Mouse (Mus musculus) embryonic facial prominence, embryonic 13.5 days (tissue): ENCODE measurements around the gene Tbc1d2. TPM values are rescaled to one million over a fixed set of nuclear protein-coding genes. Genes with fewer than 3 reads are reported as not detected.
"Not testable (repeated sequence)": the region's sequence is repeated elsewhere in the genome, so short reads cannot be mapped to it uniquely, and the experiment has no call there.

ENCODE experiments used
- ATAC-seq: fragments of 200-750 bp; cut with Nextera tagmentation; 2 replicates; pipeline ENCODE4 v1.8.0; 2017; ENCODE audit warnings: low read depth; ENCODE audit not compliant: insufficient number of reproducible peaks, insufficient read depth, low FRiP score, low TSS enrichment
- H3K27ac ChIP-seq: fragments of 300-500 bp; sonication (generic); 2 replicates; pipeline ENCODE4 v1.5.1; 2015; ENCODE audit warnings: moderate library complexity, mild to moderate bottlenecking, inconsistent platforms
- H3K27me3 ChIP-seq: fragments of 300-500 bp; sonication (generic); 2 replicates; pipeline ENCODE4 v1.6.1; 2015; ENCODE audit warnings: mild to moderate bottlenecking, inconsistent platforms
- H3K36me3 ChIP-seq: fragments of 300-500 bp; sonication (generic); 2 replicates; pipeline ENCODE4 v1.6.1; 2015; ENCODE audit warnings: mild to moderate bottlenecking, inconsistent platforms
- H3K4me1 ChIP-seq: fragments of 300-500 bp; sonication (generic); 2 replicates; pipeline ENCODE4 v1.6.1; 2015; ENCODE audit warnings: inconsistent platforms
- H3K4me2 ChIP-seq: fragments of 300-500 bp; sonication (generic); 2 replicates; pipeline ENCODE4 v1.6.1; 2015; ENCODE audit warnings: moderate library complexity, mild to moderate bottlenecking, inconsistent platforms
- H3K4me3 ChIP-seq: fragments of 300-500 bp; sonication (generic); 2 replicates; pipeline ENCODE4 v1.5.1; 2015; ENCODE audit warnings: mild to moderate bottlenecking, inconsistent platforms
- H3K9ac ChIP-seq: fragments of 300-500 bp; sonication (generic); 2 replicates; pipeline ENCODE4 v1.6.1; 2015; ENCODE audit warnings: mild to moderate bottlenecking, inconsistent platforms
- H3K9me3 ChIP-seq: fragments of 300-500 bp; sonication (generic); 2 replicates; pipeline ENCODE4 v1.6.1; 2016; ENCODE audit warnings: inconsistent platforms
- WGBS: fragments of 180-500 bp; shearing (Covaris S2); methylation state at CpG from one replicate; pipeline ENCODE4 v1.1.7; 2015; ENCODE audit warnings: mixed read lengths; 5-methylcytosine and 5-hydroxymethylcytosine counted together
- polyA plus RNA-seq: library from polyadenylated mRNA; unstranded; fragments of >200 nt; fragmentation: Nextera tagmentation; extraction: Ambion mirVana; gene quantifications from 2 replicates; pipeline ENCODE4 v1.2.1, GENCODE M21; 2015

The Tbc1d2 gene
- polyA plus RNA-seq, 1 experiment from 2014 or later: 2.8 TPM

GRCm38 (mm10) chr4:46641283-46641682 is 8.7 kb downstream of the Tbc1d2 start:
- no peak for ATAC-seq
- Histone ChIP-seq H3K9ac (no peak overlapping the region), H3K9me3 (no peaks in the 10 kb centered on the region), H3K36me3 (no peaks in the 10 kb centered on the region), H3K4me1 (no peaks in the 10 kb centered on the region), H3K4me2 (no peak overlapping the region), H3K4me3 (no peak overlapping the region), H3K27me3 (no peaks in the 10 kb centered on the region), H3K27ac (no peak overlapping the region)
- 75% methylated on average over 4 of the region's 4 CpGs for WGBS

- no peak overlapping the region for H3K4me3 ChIP-seq
- no peak for ATAC-seq
- H3K4me1 ChIP-seq: no peaks in the 10 kb centered on the region
- 58% methylated on average over 8 of the region's 8 CpGs for WGBS
- no peak overlapping the region for H3K27ac ChIP-seq
- H3K27me3 ChIP-seq: no peaks in the 10 kb centered on the region
- no peak overlapping the region for H3K9ac ChIP-seq
- no peaks in the 10 kb centered on the region for H3K9me3 ChIP-seq
- H3K4me2 ChIP-seq: no peak overlapping the region
- H3K36me3 ChIP-seq: no peaks in the 10 kb centered on the region
Observed at GRCm38 (mm10) chr4:46639866-46640265, 10.1 kb downstream of the Tbc1d2 start.

GRCm38 (mm10) chr4:46637250-46637649 is 12.8 kb downstream of the Tbc1d2 start:
- H3K27me3 ChIP-seq, H3K9me3 ChIP-seq, H3K4me3 ChIP-seq, ATAC-seq, H3K9ac ChIP-seq, H3K27ac ChIP-seq, H3K36me3 ChIP-seq, H3K4me2 ChIP-seq, H3K4me1 ChIP-seq: not testable (repeated sequence)
- 90% methylated on average over 10 of the region's 10 CpGs for WGBS

GRCm38 (mm10) chr4:46635702-46636430 is 14.1 kb downstream of the Tbc1d2 start:
- no peak overlapping the region for H3K27ac ChIP-seq
- no peak overlapping the region for H3K9ac ChIP-seq
- H3K27me3 ChIP-seq: no peaks in the 10 kb centered on the region
- H3K4me1 ChIP-seq: no peaks in the 10 kb centered on the region
- no peaks in the 10 kb centered on the region for H3K9me3 ChIP-seq
- no peaks in the 10 kb centered on the region for H3K36me3 ChIP-seq
- no peak for ATAC-seq
- no peak overlapping the region for H3K4me2 ChIP-seq
- 84% methylated on average over 16 of the region's 16 CpGs for WGBS
- no peak overlapping the region for H3K4me3 ChIP-seq

- Histone ChIP-seq H3K4me1 (no peaks in the 10 kb centered on the region), H3K27me3 (no peaks in the 10 kb centered on the region), H3K27ac (no peak overlapping the region), H3K36me3 (no peaks in the 10 kb centered on the region), H3K9me3 (no peaks in the 10 kb centered on the region), H3K9ac (no peak overlapping the region), H3K4me2 (no peak overlapping the region), H3K4me3 (no peak overlapping the region)
- no peak for ATAC-seq
- 70% methylated on average over 6 of the region's 6 CpGs for WGBS
Observed at GRCm38 (mm10) chr4:46634881-46635280, 15.1 kb downstream of the Tbc1d2 start.

- H3K9me3 ChIP-seq, H3K4me2 ChIP-seq, H3K36me3 ChIP-seq, H3K4me1 ChIP-seq, H3K27me3 ChIP-seq, ATAC-seq, H3K4me3 ChIP-seq, H3K9ac ChIP-seq, H3K27ac ChIP-seq: not testable (repeated sequence)
- 64% methylated on average over 6 of the region's 6 CpGs for WGBS
Observed at GRCm38 (mm10) chr4:46633565-46633964, 16.4 kb downstream of the Tbc1d2 start.

- Histone ChIP-seq H3K27ac (no peak overlapping the region), H3K4me3 (no peak overlapping the region), H3K9me3 (no peaks in the 10 kb centered on the region), H3K36me3 (no peaks in the 10 kb centered on the region), H3K9ac (no peak overlapping the region), H3K4me1 (peaks cover 4% of the 10 kb centered on the region; the same call in 1 of the 2 replicates), H3K27me3 (no peaks in the 10 kb centered on the region), H3K4me2 (no peak overlapping the region)
- ATAC-seq: no peak
- 57% methylated on average over 2 of the region's 2 CpGs for WGBS
Observed at GRCm38 (mm10) chr4:46632465-46632864, 17.5 kb downstream of the Tbc1d2 start.

GRCm38 (mm10) chr4:46630390-46630789 is 19.6 kb downstream of the Tbc1d2 start:
- WGBS: 59% methylated on average over 9 of the region's 9 CpGs
- Histone ChIP-seq H3K36me3 (no peaks in the 10 kb centered on the region), H3K9ac (no peak overlapping the region), H3K4me2 (no peak overlapping the region), H3K9me3 (no peaks in the 10 kb centered on the region), H3K4me3 (no peak overlapping the region), H3K4me1 (peaks cover 4% of the 10 kb centered on the region; the same call in 1 of the 2 replicates), H3K27me3 (no peaks in the 10 kb centered on the region), H3K27ac (no peak overlapping the region)
- no peak for ATAC-seq

GRCm38 (mm10) chr4:46628873-46629272 is 21.1 kb downstream of the Tbc1d2 start:
- peaks cover 4% of the 10 kb centered on the region; the same call in 1 of the 2 replicates for H3K4me1 ChIP-seq
- no peak for ATAC-seq
- 45% methylated on average over 9 of the region's 9 CpGs for WGBS
- no peak overlapping the region for H3K4me2 ChIP-seq
- H3K36me3 ChIP-seq: no peaks in the 10 kb centered on the region
- no peak overlapping the region for H3K9ac ChIP-seq
- no peaks in the 10 kb centered on the region for H3K27me3 ChIP-seq
- no peaks in the 10 kb centered on the region for H3K9me3 ChIP-seq
- H3K27ac ChIP-seq: no peak overlapping the region
- H3K4me3 ChIP-seq: no peak overlapping the region

GRCm38 (mm10) chr4:46628081-46628480 is 21.9 kb downstream of the Tbc1d2 start:
- no peak overlapping the region for H3K4me3 ChIP-seq
- 79% methylated on average over 11 of the region's 11 CpGs for WGBS
- peaks cover 4% of the 10 kb centered on the region; the same call in 1 of the 2 replicates for H3K4me1 ChIP-seq
- no peak for ATAC-seq
- H3K27me3 ChIP-seq: no peaks in the 10 kb centered on the region
- H3K4me2 ChIP-seq: no peak overlapping the region
- no peaks in the 10 kb centered on the region for H3K9me3 ChIP-seq
- no peak overlapping the region for H3K27ac ChIP-seq
- H3K36me3 ChIP-seq: no peaks in the 10 kb centered on the region
- H3K9ac ChIP-seq: no peak overlapping the region

GRCm38 (mm10) chr4:46625101-46625500 is 24.9 kb downstream of the Tbc1d2 start:
- peaks cover 4% of the 10 kb centered on the region; the same call in 1 of the 2 replicates for H3K4me1 ChIP-seq
- ATAC-seq: no peak; the same call in 1 of the 2 replicates
- H3K36me3 ChIP-seq: no peaks in the 10 kb centered on the region
- no peak overlapping the region for H3K4me2 ChIP-seq
- H3K9me3 ChIP-seq: no peaks in the 10 kb centered on the region
- H3K27me3 ChIP-seq: peaks cover 10% of the 10 kb centered on the region
- H3K27ac ChIP-seq: no peak overlapping the region
- no peak overlapping the region for H3K9ac ChIP-seq
- H3K4me3 ChIP-seq: no peak overlapping the region
- WGBS: 89% methylated on average over 10 of the region's 10 CpGs

- no peak overlapping the region for H3K27ac ChIP-seq
- 82% methylated on average over 5 of the region's 5 CpGs for WGBS
- no peak overlapping the region for H3K4me3 ChIP-seq
Observed at GRCm38 (mm10) chr4:46623007-46623406, 27.0 kb downstream of the Tbc1d2 start.

More at GRCm38 (mm10) chr4:46623007-46623406, 27.0 kb downstream of the Tbc1d2 start:
- Histone ChIP-seq H3K9ac (no peak overlapping the region), H3K36me3 (no peaks in the 10 kb centered on the region), H3K4me2 (no peak overlapping the region), H3K9me3 (no peaks in the 10 kb centered on the region), H3K4me1 (no peaks in the 10 kb centered on the region), H3K27me3 (peaks cover 23% of the 10 kb centered on the region)
- ATAC-seq: no peak
